Mouse (Mus musculus) limb, embryonic 12.5 days (tissue): ENCODE results near the gene Atp5e. TPM values are rescaled to one million over a fixed set of nuclear protein-coding genes. Genes with fewer than 3 reads are reported as not detected.
A peak's percentile ranks its signal among the peaks of the same experiment; 100 is the strongest.

Experiments used
- ATAC-seq: fragments of 200-750 bp; cut with Nextera tagmentation; 2 replicates; pipeline ENCODE4 v1.8.0; 2017; ENCODE audit warnings: low read depth, moderate TSS enrichment; ENCODE audit not compliant: insufficient number of reproducible peaks, insufficient read depth, low FRiP score, low TSS enrichment
- H3K27ac ChIP-seq: fragments of 300-500 bp; sonication (generic); 2 replicates; pipeline ENCODE4 v1.5.1; 2016; ENCODE audit warnings: mild to moderate bottlenecking, moderate library complexity
- H3K27me3 ChIP-seq: fragments of 300-500 bp; sonication (generic); 2 replicates; pipeline ENCODE4 v1.6.1; 2016; ENCODE audit warnings: mild to moderate bottlenecking, moderate library complexity
- H3K36me3 ChIP-seq: fragments of 300-500 bp; sonication (generic); 2 replicates; pipeline ENCODE4 v1.6.1; 2016; ENCODE audit warnings: mild to moderate bottlenecking, moderate library complexity
- H3K4me1 ChIP-seq: fragments of 300-500 bp; sonication (generic); replicated peaks from 2 replicates; pipeline ENCODE4 v1.6.1; 2016
- H3K4me2 ChIP-seq: fragments of 300-500 bp; sonication (generic); 2 replicates; pipeline ENCODE4 v1.6.1; 2016; ENCODE audit warnings: mild to moderate bottlenecking, moderate library complexity
- H3K4me3 ChIP-seq: fragments of 300-500 bp; sonication (generic); replicated peaks from 2 replicates; pipeline ENCODE4 v1.5.1; 2016; ENCODE audit warnings: mild to moderate bottlenecking
- H3K9ac ChIP-seq: fragments of 300-500 bp; sonication (generic); replicated peaks from 2 replicates; pipeline ENCODE4 v1.6.1; 2016; ENCODE audit warnings: mild to moderate bottlenecking, moderate library complexity
- H3K9me3 ChIP-seq: fragments of 300-500 bp; sonication (generic); 2 replicates; pipeline ENCODE4 v1.6.1; 2016; ENCODE audit warnings: mild to moderate bottlenecking, moderate library complexity
- WGBS: fragments of 180-500 bp; shearing (Covaris S2); methylation state at CpG from one replicate; pipeline ENCODE4 v1.1.7; 2016; 5-methylcytosine and 5-hydroxymethylcytosine counted together
- polyA plus RNA-seq: library from polyadenylated mRNA; unstranded; fragments of >200 nt; fragmentation: Nextera tagmentation; extraction: Ambion mirVana; gene quantifications from 2 replicates; pipeline ENCODE4 v1.2.1, GENCODE M21; 2016

Gene Atp5e
- polyA plus RNA-seq, 1 experiment from 2014 or later, result 852 TPM

- Histone ChIP-seq H3K27me3 (no peaks in the 10 kb centered on the region), H3K27ac (no peak overlapping the region), H3K36me3 (peaks cover 41% of the 10 kb centered on the region), H3K4me2 (peak overlapping the region; percentile 75), H3K4me3 (no peak overlapping the region), H3K4me1 (peaks cover 22% of the 10 kb centered on the region), H3K9ac (no peak overlapping the region), H3K9me3 (no peaks in the 10 kb centered on the region)
- 96% methylated on average over 7 of the region's 7 CpGs for WGBS
- ATAC-seq, result no peak
These were observed 26.8 kb downstream of the Atp5e start for GRCm38 (mm10) chr2:174436916-174437696.

GRCm38 (mm10) chr2:174436076-174436701, 27.7 kb downstream of the Atp5e start:
- WGBS, result 87% methylated on average over 26 of the region's 26 CpGs
- no peak for ATAC-seq
- no peaks in the 10 kb centered on the region for H3K9me3 ChIP-seq
- H3K4me1 ChIP-seq, result peaks cover 22% of the 10 kb centered on the region
- H3K9ac ChIP-seq, result no peak overlapping the region
- H3K36me3 ChIP-seq, result peaks cover 47% of the 10 kb centered on the region
- H3K4me2 ChIP-seq, result no peak overlapping the region
- H3K4me3 ChIP-seq, result no peak overlapping the region
- no peaks in the 10 kb centered on the region for H3K27me3 ChIP-seq
- H3K27ac ChIP-seq, result no peak overlapping the region

GRCm38 (mm10) chr2:174434943-174435342, 29.0 kb downstream of the Atp5e start:
- Histone ChIP-seq H3K27ac (no peak overlapping the region), H3K4me2 (no peak overlapping the region), H3K36me3 (peaks cover 59% of the 10 kb centered on the region), H3K4me1 (peaks cover 22% of the 10 kb centered on the region), H3K27me3 (no peaks in the 10 kb centered on the region), H3K4me3 (no peak overlapping the region), H3K9me3 (no peaks in the 10 kb centered on the region), H3K9ac (no peak overlapping the region)
- no peak for ATAC-seq
- WGBS, result 96% methylated on average over 9 of the region's 9 CpGs

- Histone ChIP-seq H3K27ac (no peak overlapping the region), H3K4me3 (no peak overlapping the region), H3K4me1 (peaks cover 5% of the 10 kb centered on the region), H3K4me2 (no peak overlapping the region), H3K9me3 (no peaks in the 10 kb centered on the region), H3K9ac (no peak overlapping the region), H3K27me3 (no peaks in the 10 kb centered on the region), H3K36me3 (peaks cover 88% of the 10 kb centered on the region)
- 77% methylated on average over 10 of the region's 10 CpGs for WGBS
- ATAC-seq, result no peak
These were observed 34.8 kb downstream of the Atp5e start for GRCm38 (mm10) chr2:174428996-174429591.

- H3K4me1 ChIP-seq, result peaks cover 5% of the 10 kb centered on the region
- H3K4me3 ChIP-seq, result no peak overlapping the region
- no peak overlapping the region for H3K4me2 ChIP-seq
- H3K27ac ChIP-seq, result no peak overlapping the region
- 81% methylated on average over 18 of the region's 18 CpGs for WGBS
- ATAC-seq, result no peak
- no peaks in the 10 kb centered on the region for H3K27me3 ChIP-seq
- no peaks in the 10 kb centered on the region for H3K9me3 ChIP-seq
- H3K36me3 ChIP-seq, result peaks cover 90% of the 10 kb centered on the region
- no peak overlapping the region for H3K9ac ChIP-seq
These were observed 35.6 kb downstream of the Atp5e start for GRCm38 (mm10) chr2:174428076-174428835.

- Histone ChIP-seq H3K9ac (no peak overlapping the region), H3K4me3 (no peak overlapping the region), H3K4me2 (no peak overlapping the region), H3K27ac (no peak overlapping the region), H3K36me3 (peaks cover 93% of the 10 kb centered on the region), H3K4me1 (peaks cover 5% of the 10 kb centered on the region), H3K9me3 (no peaks in the 10 kb centered on the region), H3K27me3 (no peaks in the 10 kb centered on the region)
- 94% methylated on average over 12 of the region's 12 CpGs for WGBS
- no peak for ATAC-seq
These were observed 37.0 kb downstream of the Atp5e start for GRCm38 (mm10) chr2:174426856-174427255.

GRCm38 (mm10) chr2:174424301-174425085, 39.4 kb downstream of the Atp5e start:
- H3K4me1 ChIP-seq, result peaks cover 5% of the 10 kb centered on the region
- H3K9me3 ChIP-seq, result no peaks in the 10 kb centered on the region
- H3K4me3 ChIP-seq, result no peak overlapping the region
- H3K27me3 ChIP-seq, result no peaks in the 10 kb centered on the region
- H3K27ac ChIP-seq, result no peak overlapping the region
- 87% methylated on average over 11 of the region's 11 CpGs for WGBS
- ATAC-seq, result no peak
- H3K36me3 ChIP-seq, result peaks cover 100% of the 10 kb centered on the region
- no peak overlapping the region for H3K9ac ChIP-seq
- H3K4me2 ChIP-seq, result no peak overlapping the region

GRCm38 (mm10) chr2:174421107-174421506, 42.8 kb downstream of the Atp5e start:
- Histone ChIP-seq H3K4me3 (no peak overlapping the region), H3K36me3 (peaks cover 69% of the 10 kb centered on the region), H3K9ac (no peak overlapping the region), H3K9me3 (no peaks in the 10 kb centered on the region), H3K4me1 (peaks cover 10% of the 10 kb centered on the region), H3K4me2 (no peak overlapping the region), H3K27ac (no peak overlapping the region), H3K27me3 (no peaks in the 10 kb centered on the region)
- WGBS, result 91% methylated on average over 6 of the region's 6 CpGs
- no peak for ATAC-seq

GRCm38 (mm10) chr2:174415731-174416310, 48.1 kb downstream of the Atp5e start, which contains the start of gene Nelfcd:
Gene Nelfcd, plus strand, starts transcription at chr2:174415804.
- Histone ChIP-seq H3K4me2 (peak within 1 kb of the TSS; percentile 84), H3K27me3 (no peaks in the 10 kb centered on the region), H3K9me3 (no peaks in the 10 kb centered on the region), H3K36me3 (peaks cover 16% of the 10 kb centered on the region), H3K4me3 (peak within 1 kb of the TSS; percentile 94), H3K27ac (0 out of 2 replicates have a peak within 1 kb of the TSS, but pooled peaks have one; percentile 29), H3K4me1 (peaks cover 10% of the 10 kb centered on the region), H3K9ac (peak within 1 kb of the TSS; percentile 84)
- ATAC-seq, result peak; percentile 83
- under 1% methylated on average over 40 of the region's 40 CpGs for WGBS
